Mouse (Mus musculus) brain, embryonic 14.5 days (tissue): ENCODE results near the gene Alk.

Experiments used
- CTCF ChIP-seq: fragments of 200-500 bp; IDR thresholded peaks from 2 replicates; pipeline ENCODE4 v1.5.1; 2012; ENCODE audit warnings: inconsistent platforms, mild to moderate bottlenecking, moderate library complexity, borderline replicate concordance; ENCODE audit not compliant: insufficient read depth, insufficient read length; ENCODE audit errors: extremely low read depth
- POLR2A ChIP-seq: fragments of 200-500 bp; IDR thresholded peaks from 2 replicates; pipeline ENCODE4 v1.6.1; 2012; ENCODE audit warnings: mild to moderate bottlenecking, inconsistent platforms, borderline replicate concordance; ENCODE audit not compliant: poor library complexity, insufficient read depth, insufficient read length, severe bottlenecking; ENCODE audit errors: extremely low read depth

GRCm38 (mm10) chr17:72557029-72557735, 47.2 kb downstream of the Alk start:
- TF ChIP-seq CTCF (no peak), POLR2A (no peak)
